ENCODE assay signal across 8 mouse cellular contexts in the genomic region with DNA sequence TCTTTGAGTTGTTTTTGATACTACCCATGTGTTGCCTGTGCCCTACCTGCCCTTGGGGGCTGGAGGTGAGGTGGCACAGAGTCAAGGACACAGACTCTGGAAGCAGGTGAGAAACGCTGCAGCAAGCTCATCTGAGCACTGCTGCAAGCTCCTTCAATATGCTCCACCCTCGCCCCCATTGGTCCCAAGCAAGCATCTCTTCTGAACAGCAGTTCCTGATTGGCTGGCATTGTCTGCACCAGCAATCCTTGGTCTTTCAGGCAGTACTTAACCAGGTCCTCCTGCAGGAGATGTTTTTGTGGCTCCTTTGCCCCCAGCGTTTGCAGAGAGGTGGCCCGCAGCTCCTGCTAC. TPM values are rescaled to one million over a fixed set of nuclear protein-coding genes. Genes with fewer than 3 reads are reported as not detected.
DNase-seq lines count a peak whose midpoint lies in the region; ATAC-seq lines count a peak whose summit lies in the region.
"Had no signal": no experiment of that assay in that cellular context is flagged by ENCODE, and none has a peak within 500 bp of the region (broad histone marks: within the 10 kb centered on the region; RNA-seq: fewer than 3 reads in every experiment).

No protein-coding gene starts in this region.

- peaks cover 10% of the 10 kb centered on the region for H3K4me1 ChIP-seq in embryonic facial prominence, embryonic 12.5 days
- H3K4me1 ChIP-seq in forebrain, embryonic 16.5 days (replicated peaks; ENCODE audit: control insufficient read depth, insufficient read depth, low read length) = peaks cover 10% of the 10 kb centered on the region
- H3K4me1 ChIP-seq in neural tube, embryonic 12.5 days = peaks cover 9% of the 10 kb centered on the region; the same call in 1 of the 2 replicates

- H3K4me2 ChIP-seq in embryonic facial prominence, embryonic 12.5 days (replicated peaks) = peak overlapping the region; percentile 39
- peak overlapping the region; percentile 55 for H3K4me2 ChIP-seq in forebrain, embryonic 16.5 days (ENCODE audit: low read length)
- peak overlapping the region; percentile 45 for H3K4me2 ChIP-seq in neural tube, embryonic 12.5 days (replicated peaks)

- H3K36me3 ChIP-seq in embryonic facial prominence, embryonic 12.5 days = no peaks in the 10 kb centered on the region
- H3K36me3 ChIP-seq in forebrain, embryonic 16.5 days (ENCODE audit: control insufficient read depth, insufficient read depth) = no peaks in the 10 kb centered on the region
- H3K36me3 ChIP-seq in neural tube, embryonic 12.5 days = no peaks in the 10 kb centered on the region

- ATAC-seq in embryonic facial prominence, embryonic 12.5 days (ENCODE audit: insufficient number of reproducible peaks, insufficient read depth, low FRiP score, low TSS enrichment) = no peak
- peak; percentile 69 for ATAC-seq in forebrain, embryonic 16.5 days
- peak; percentile 25; the same call in 1 of the 2 replicates for ATAC-seq in neural tube, embryonic 12.5 days (ENCODE audit: low FRiP score, low read depth)

- H3K27me3 ChIP-seq in embryonic facial prominence, embryonic 12.5 days = no peaks in the 10 kb centered on the region
- no peaks in the 10 kb centered on the region for H3K27me3 ChIP-seq in forebrain, embryonic 16.5 days (replicated peaks; ENCODE audit: control insufficient read depth, insufficient read depth, low read length)
- no peaks in the 10 kb centered on the region for H3K27me3 ChIP-seq in neural tube, embryonic 12.5 days (replicated peaks)

- DNase-seq in layer of hippocampus, postnatal 10 days (ENCODE audit: low spot score in 2 of 2) = peak; percentile 22 to 51
- no peak for DNase-seq in spleen, adult 18-20 months
- DNase-seq in kidney, adult 11 months = no peak
- DNase-seq in thymus, postnatal 14 days = no peak

- no peaks in the 10 kb centered on the region for H3K9me3 ChIP-seq in embryonic facial prominence, embryonic 12.5 days
- no peaks in the 10 kb centered on the region for H3K9me3 ChIP-seq in forebrain, embryonic 16.5 days (ENCODE audit: control insufficient read depth, low read length)
- H3K9me3 ChIP-seq in neural tube, embryonic 12.5 days = no peaks in the 10 kb centered on the region

- no peak overlapping the region for H3K27ac ChIP-seq in embryonic facial prominence, embryonic 12.5 days
- peak overlapping the region; percentile 71 for H3K27ac ChIP-seq in forebrain, embryonic 16.5 days (ENCODE audit: low read length)
- H3K27ac ChIP-seq in neural tube, embryonic 12.5 days = no peak overlapping the region

- no peak overlapping the region for H3K4me3 ChIP-seq in embryonic facial prominence, embryonic 12.5 days
- no peak overlapping the region for H3K4me3 ChIP-seq in forebrain, embryonic 16.5 days (replicated peaks; ENCODE audit: low read length)
- no peak overlapping the region for H3K4me3 ChIP-seq in neural tube, embryonic 12.5 days

- WGBS in embryonic facial prominence, embryonic 12.5 days = 47% methylated on average over 4 of the region's 4 CpGs
- 27% methylated on average over 4 of the region's 4 CpGs for WGBS in forebrain, embryonic 16.5 days
- WGBS in neural tube, embryonic 12.5 days = 44% methylated on average over 4 of the region's 4 CpGs

- no peak overlapping the region for H3K9ac ChIP-seq in embryonic facial prominence, embryonic 12.5 days
- H3K9ac ChIP-seq in forebrain, embryonic 16.5 days (replicated peaks; ENCODE audit: low read depth, low read length) = no peak overlapping the region
- H3K9ac ChIP-seq in neural tube, embryonic 12.5 days = no peak overlapping the region

RNA-seq across cellular contexts. Expression of a gene that starts 34.6 kb away (rescaled TPM):
- 1.7 and 2.5 TPM in 2 replicates for polyA plus RNA-seq in embryonic facial prominence, embryonic 12.5 days (2016; fragmentation: Nextera tagmentation; extraction: Ambion mirVana)
- polyA plus RNA-seq in forebrain, embryonic 16.5 days (2015; fragmentation: Nextera tagmentation; extraction: Ambion mirVana) = 8.8 and 9.2 TPM in 2 replicates
- total RNA-seq in layer of hippocampus, postnatal 10 days (2021) = 100 to 1,000 TPM; 204 to 206 TPM
- polyA plus RNA-seq in neural tube, embryonic 12.5 days (2016; fragmentation: Nextera tagmentation; extraction: Ambion mirVana) = 4.5 and 5.4 TPM in 2 replicates
- polyA plus RNA-seq: liver, adult 2 months had no signal

RNA-seq across cellular contexts. Expression of a gene that starts 41.2 kb away (rescaled TPM):
- polyA plus RNA-seq in embryonic facial prominence, embryonic 12.5 days (2016; fragmentation: Nextera tagmentation; extraction: Ambion mirVana) = 283 and 304 TPM in 2 replicates
- polyA plus RNA-seq in forebrain, embryonic 16.5 days (2015; fragmentation: Nextera tagmentation; extraction: Ambion mirVana) = 97.5 and 118 TPM in 2 replicates
- total RNA-seq in layer of hippocampus, postnatal 10 days (2021) = 1 to 10 TPM; 6.4 to 7.7 TPM
- 177 and 181 TPM in 2 replicates for polyA plus RNA-seq in neural tube, embryonic 12.5 days (2016; fragmentation: Nextera tagmentation; extraction: Ambion mirVana)

RNA-seq across cellular contexts. Expression of a gene that starts 47.6 kb away (rescaled TPM):
- 25.2 and 30.9 TPM in 2 replicates for polyA plus RNA-seq in embryonic facial prominence, embryonic 12.5 days (2016; fragmentation: Nextera tagmentation; extraction: Ambion mirVana)
- polyA plus RNA-seq in forebrain, embryonic 16.5 days (2015; fragmentation: Nextera tagmentation; extraction: Ambion mirVana) = 31.2 and 40.0 TPM in 2 replicates
- 10 to 100 TPM; 16.8 to 18.0 TPM for total RNA-seq in layer of hippocampus, postnatal 10 days (2021)
- polyA plus RNA-seq in neural tube, embryonic 12.5 days (2016; fragmentation: Nextera tagmentation; extraction: Ambion mirVana) = 25.9 and 33.3 TPM in 2 replicates

Comparison
In these comparisons a context has a peak if more than half of its experiments do, and no peak if none do; other contexts are left out.
1. DNase-seq: peak in layer of hippocampus, postnatal 10 days (2 of 2); none in spleen, adult 18-20 months (0 of 2), kidney, adult 11 months (single experiment) and thymus, postnatal 14 days (single experiment).
2. Peak in every context shown above with its lines, with median percentiles within 50 percentile points of each other: H3K4me2 ChIP-seq.